Mouse (Mus musculus): ENCODE data around the gene Ddc.

- TF ChIP-seq CTCF (IDR thresholded peaks at IDR 0.05; ENCODE audit: control insufficient read depth, insufficient read depth, insufficient replicate concordance, low read depth, low read length) (no peak; the same call in 1 of the 2 replicates), POLR2A (IDR thresholded peaks at IDR 0.05; ENCODE audit: control insufficient read depth, low read depth, low read length) (no peak)
These were observed 89.7 kb downstream of the Ddc start for GRCm38 (mm10) chr11:11808035-11808819.
